Mouse (Mus musculus) heart, embryonic 14.5 days (tissue): Measurements from ENCODE around the gene Lmbrd1. TPM values are rescaled to one million over a fixed set of nuclear protein-coding genes. Genes with fewer than 3 reads are reported as not detected.

ENCODE experiments used
- ATAC-seq: fragments of 200-750 bp; cut with Nextera tagmentation; 2 replicates; pipeline ENCODE4 v1.8.0; 2017; ENCODE audit warnings: low read depth, moderate TSS enrichment; ENCODE audit not compliant: insufficient number of reproducible peaks, insufficient read depth, low FRiP score
- H3K27ac ChIP-seq, 2 experiments: fragments of 200-500 bp in 1 of 2; fragments of 300-500 bp in 1 of 2; sonication (generic) in 1 of 2; replicated peaks in 1 of 2; 2 replicates each; pipeline ENCODE4 v1.5.1; 2012 to 2014; ENCODE audit warnings: low read depth in 2 of 2, low read length in 2 of 2, control low read depth in 1 of 2, mild to moderate bottlenecking in 1 of 2, mixed read lengths in 1 of 2; ENCODE audit not compliant: control insufficient read depth in 1 of 2, insufficient read depth in 1 of 2
- H3K27me3 ChIP-seq: fragments of 300-500 bp; sonication (generic); 2 replicates; pipeline ENCODE4 v1.6.1; 2014; ENCODE audit warnings: mild to moderate bottlenecking, low read length, control low read depth; ENCODE audit not compliant: control insufficient read depth, insufficient read depth
- H3K36me3 ChIP-seq: fragments of 300-500 bp; sonication (generic); 2 replicates; pipeline ENCODE4 v1.6.1; 2014; ENCODE audit warnings: mild to moderate bottlenecking, control low read depth, low read length, mixed read lengths; ENCODE audit not compliant: control insufficient read depth, insufficient read depth
- H3K4me1 ChIP-seq, 2 experiments: fragments of 200-500 bp in 1 of 2; fragments of 300-500 bp in 1 of 2; sonication (generic) in 1 of 2; 2 replicates each; pipeline ENCODE4 v1.6.1; 2012 to 2014; ENCODE audit warnings: low read length in 2 of 2, control low read depth in 1 of 2, mixed read lengths in 1 of 2; ENCODE audit not compliant: control insufficient read depth in 2 of 2, insufficient read depth in 2 of 2
- H3K4me2 ChIP-seq: fragments of 300-500 bp; sonication (generic); 2 replicates; pipeline ENCODE4 v1.6.1; 2014; ENCODE audit warnings: mild to moderate bottlenecking, low read length
- H3K4me3 ChIP-seq, 2 experiments: fragments of 200-500 bp in 1 of 2; fragments of 300-500 bp in 1 of 2; sonication (generic) in 1 of 2; 2 replicates each; pipeline ENCODE4 v1.5.1; 2012 to 2014; ENCODE audit warnings: low read length in 2 of 2, mild to moderate bottlenecking in 2 of 2, control low read depth in 1 of 2, low read depth in 1 of 2, moderate library complexity in 1 of 2; ENCODE audit not compliant: control insufficient read depth in 1 of 2, insufficient read depth in 1 of 2
- H3K9ac ChIP-seq: fragments of 300-500 bp; sonication (generic); 2 replicates; pipeline ENCODE4 v1.6.1; 2014; ENCODE audit warnings: mild to moderate bottlenecking, low read length
- H3K9me3 ChIP-seq: fragments of 300-500 bp; sonication (generic); 2 replicates; pipeline ENCODE4 v1.6.1; 2016; ENCODE audit warnings: low read length, control low read depth; ENCODE audit not compliant: control insufficient read depth
- WGBS: fragments of 180-500 bp; shearing (Covaris S2); extraction: QIAGEN DNeasy Blood & Tissue Kit; methylation state at CpG from one replicate; pipeline ENCODE4 v1.1.7; 2014; 5-methylcytosine and 5-hydroxymethylcytosine counted together
- polyA plus RNA-seq: library from polyadenylated mRNA; unstranded; fragments of >200 nt; fragmentation: Nextera tagmentation; extraction: Ambion mirVana; gene quantifications from 2 replicates; pipeline ENCODE4 v1.2.1, GENCODE M21; 2014

The Lmbrd1 gene
- polyA plus RNA-seq, 1 experiment from 2014 or later = 25.9 TPM

DNA sequence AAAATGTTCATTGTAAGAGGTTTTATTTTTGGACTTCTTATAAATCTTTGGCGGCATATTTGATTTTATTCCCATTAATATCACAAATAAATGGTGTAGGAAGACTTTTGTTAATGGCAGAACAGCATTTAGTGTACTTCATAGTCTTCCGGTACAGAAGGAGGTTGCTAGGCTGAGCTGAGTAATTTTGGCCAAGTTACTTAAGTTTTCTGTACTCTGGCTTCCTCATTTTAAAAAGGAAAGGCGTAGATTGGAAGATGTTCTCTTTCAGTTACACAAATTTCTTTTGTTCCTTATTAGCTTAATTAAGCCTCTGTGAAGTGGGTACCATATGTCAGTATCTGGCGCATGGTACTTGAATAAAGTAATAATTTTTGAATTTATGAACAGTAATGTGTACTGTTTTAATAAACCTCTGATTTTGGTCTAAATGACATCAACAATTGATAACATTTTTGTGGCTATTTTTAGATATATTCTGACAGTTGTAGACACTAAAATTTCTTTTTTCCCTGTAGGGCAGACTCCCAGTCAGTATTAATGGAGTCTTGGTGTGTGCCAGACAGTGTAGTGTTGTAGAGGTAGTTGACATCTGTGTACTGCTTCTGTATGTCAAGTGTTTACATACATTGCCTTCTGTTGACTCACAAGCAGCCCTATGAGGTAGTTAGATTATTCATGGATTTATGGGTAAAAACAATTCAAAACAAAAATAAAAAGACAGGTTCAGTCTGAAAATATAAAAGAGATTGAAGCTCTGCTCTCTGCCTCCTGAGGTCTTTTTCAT lies 8.0 kb downstream of the Lmbrd1 start:
- peaks cover 20% of the 10 kb centered on the region for H3K36me3 ChIP-seq
- H3K4me1 ChIP-seq = no peaks in the 10 kb centered on the region
- ATAC-seq = no peak
- H3K9ac ChIP-seq = no peak overlapping the region
- no peaks in the 10 kb centered on the region for H3K9me3 ChIP-seq
- no peak overlapping the region for H3K4me2 ChIP-seq
- H3K27ac ChIP-seq = no peak overlapping the region
- 93% methylated on average over 4 of the region's 4 CpGs for WGBS
- H3K4me3 ChIP-seq = no peak overlapping the region
- no peaks in the 10 kb centered on the region for H3K27me3 ChIP-seq

DNA sequence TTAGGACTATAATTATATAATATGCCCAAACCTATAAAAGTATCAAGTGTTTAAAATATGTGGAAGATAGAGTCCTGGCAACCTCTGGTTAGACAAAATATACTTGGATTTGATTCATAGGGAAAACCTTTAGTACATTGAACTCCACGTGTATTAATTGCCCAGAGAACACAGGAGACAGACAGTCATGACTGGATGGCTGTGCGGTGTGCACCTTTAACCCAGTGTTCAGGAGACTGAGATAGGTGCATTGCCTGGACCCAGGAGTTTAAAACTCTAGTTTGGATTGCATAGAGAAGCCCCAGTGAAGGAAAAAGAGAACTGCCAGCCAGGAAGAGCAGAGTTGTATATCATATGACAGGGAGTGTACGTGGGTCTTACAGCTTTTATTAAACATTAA lies 19.2 kb downstream of the Lmbrd1 start:
- Histone ChIP-seq H3K27ac (no peak overlapping the region), H3K9ac (no peak overlapping the region), H3K27me3 (no peaks in the 10 kb centered on the region), H3K4me3 (no peak overlapping the region), H3K36me3 (0 out of 2 replicates have a peak, but pooled peaks cover 5% of the 10 kb centered on the region), H3K4me2 (no peak overlapping the region), H3K4me1 (peaks cover 0 to 13% of the 10 kb centered on the region in 2 experiments; a peak in 1 of 4 replicates), H3K9me3 (no peaks in the 10 kb centered on the region)
- no peak for ATAC-seq
- 88% methylated on average over 3 of the region's 3 CpGs for WGBS

DNA sequence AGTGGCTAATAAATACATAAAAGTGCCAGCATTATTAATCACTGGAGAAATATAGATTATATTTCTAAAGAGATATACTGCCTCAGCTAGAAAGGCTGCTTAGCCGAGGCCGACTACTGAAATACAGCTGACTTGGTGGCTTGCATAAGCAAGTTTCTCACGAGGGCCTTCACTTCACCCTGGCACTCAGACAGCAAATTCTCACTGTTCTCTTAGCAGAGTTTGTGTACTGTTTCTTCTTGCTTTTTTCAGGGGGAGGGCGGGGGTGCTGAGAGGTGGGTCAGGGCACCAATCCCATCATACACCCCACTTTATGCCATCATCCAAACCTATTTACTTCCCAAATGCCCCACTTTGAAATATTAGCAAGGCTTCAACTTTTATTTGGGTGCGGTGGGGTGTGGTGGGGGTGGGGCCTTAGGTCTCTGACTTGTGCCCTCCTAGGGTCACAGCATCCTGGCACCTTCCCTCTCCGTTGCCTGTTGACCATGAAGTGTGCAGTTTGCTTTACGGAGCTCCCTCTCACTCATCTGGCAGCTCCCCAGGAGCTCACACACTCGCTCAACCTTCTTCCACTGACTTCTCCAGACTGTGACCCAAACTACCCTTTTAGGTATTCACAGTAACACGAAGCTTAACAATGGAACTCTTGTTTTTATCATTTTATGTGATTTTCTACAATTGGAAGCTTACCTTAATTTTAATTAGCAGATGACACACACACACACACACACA lies 19.9 kb downstream of the Lmbrd1 start:
- no peak for ATAC-seq
- Histone ChIP-seq H3K4me1 (peaks cover 0 to 13% of the 10 kb centered on the region in 2 experiments; a peak in 1 of 4 replicates), H3K27me3 (no peaks in the 10 kb centered on the region), H3K4me2 (no peak overlapping the region), H3K36me3 (0 out of 2 replicates have a peak, but pooled peaks cover 4% of the 10 kb centered on the region), H3K9me3 (no peaks in the 10 kb centered on the region), H3K4me3 (no peak overlapping the region), H3K9ac (no peak overlapping the region), H3K27ac (no peak overlapping the region)
- 66% methylated on average over 9 of the region's 9 CpGs for WGBS

DNA sequence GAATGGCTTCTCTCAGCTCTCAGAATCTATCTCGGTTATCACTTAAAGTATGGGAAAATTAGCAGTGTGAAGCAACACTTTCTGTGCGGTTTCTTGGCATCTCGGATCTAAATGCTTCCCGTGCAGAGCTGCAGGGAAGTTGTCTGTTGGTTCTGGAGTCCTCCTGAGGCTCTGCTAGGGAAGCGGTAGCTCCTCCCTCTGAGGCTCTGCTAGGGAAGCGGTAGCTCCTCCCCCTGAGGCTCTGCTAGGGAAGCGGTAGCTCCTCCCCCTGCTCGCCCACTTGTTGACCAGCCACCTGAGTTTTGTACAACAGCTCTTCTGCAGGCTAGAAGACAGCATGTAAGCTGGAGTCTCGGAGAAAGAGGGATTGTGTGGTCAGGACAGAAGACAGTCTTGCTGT lies 20.9 kb downstream of the Lmbrd1 start:
- Histone ChIP-seq H3K4me1 (peaks cover 0 to 13% of the 10 kb centered on the region in 2 experiments; a peak in 1 of 4 replicates), H3K9ac (no peak overlapping the region; the same call in 1 of the 2 replicates), H3K27me3 (no peaks in the 10 kb centered on the region), H3K36me3 (no peaks in the 10 kb centered on the region), H3K4me2 (peak overlapping the region; percentile 56), H3K9me3 (no peaks in the 10 kb centered on the region), H3K4me3 (0 out of 4 replicates have a peak overlapping the region, but pooled peaks of 1 of the 2 experiments have one; percentile 19), H3K27ac (no peak overlapping the region)
- peak; percentile 83 for ATAC-seq
- 16% methylated on average over 9 of the region's 9 CpGs for WGBS

DNA sequence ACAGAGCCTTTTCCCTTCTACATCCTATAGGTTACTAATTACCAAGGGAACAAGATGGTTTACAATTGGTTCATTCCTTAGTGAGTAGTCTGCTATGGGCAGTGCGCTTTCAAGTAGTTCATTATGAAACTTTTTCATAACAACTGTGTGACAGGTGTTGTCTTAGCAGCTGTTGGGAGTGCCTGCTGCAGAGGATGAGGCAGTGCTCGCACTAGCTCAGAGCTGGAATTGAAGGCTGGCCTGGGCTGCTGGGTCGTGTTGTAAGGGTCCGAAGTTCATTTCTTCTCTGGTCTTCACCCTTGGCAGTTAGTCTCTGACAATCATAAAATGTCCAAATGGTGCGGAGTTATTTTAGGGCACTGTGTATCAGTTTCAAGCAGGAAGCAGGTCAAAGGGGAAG lies 21.8 kb downstream of the Lmbrd1 start:
- Histone ChIP-seq H3K27ac (no peak overlapping the region), H3K4me1 (peaks cover 0 to 13% of the 10 kb centered on the region in 2 experiments; a peak in 1 of 4 replicates), H3K4me2 (no peak overlapping the region), H3K36me3 (no peaks in the 10 kb centered on the region), H3K4me3 (no peak overlapping the region), H3K9me3 (no peaks in the 10 kb centered on the region), H3K27me3 (no peaks in the 10 kb centered on the region), H3K9ac (no peak overlapping the region)
- 81% methylated on average over 5 of the region's 5 CpGs for WGBS
- ATAC-seq = no peak

DNA sequence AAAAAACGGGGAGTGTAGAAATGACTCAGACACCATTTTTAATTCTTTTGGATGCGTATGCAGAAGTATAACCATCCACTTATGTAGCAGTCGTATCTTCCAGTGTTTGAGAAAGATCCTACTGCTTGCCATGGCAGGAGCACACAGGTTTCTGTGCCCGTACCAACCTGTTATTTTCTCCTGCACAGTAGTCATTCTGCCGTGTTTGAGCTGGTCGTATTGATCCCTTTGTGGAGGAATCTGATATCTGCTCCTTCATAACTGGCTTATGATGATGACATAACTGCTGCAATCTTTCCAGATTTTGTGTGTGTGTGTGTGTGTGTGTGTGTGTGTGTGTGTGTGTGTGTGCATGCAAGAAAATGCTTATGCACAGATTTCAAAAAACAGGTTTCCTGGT lies 25.4 kb downstream of the Lmbrd1 start:
- H3K27me3 ChIP-seq = no peaks in the 10 kb centered on the region
- no peak overlapping the region for H3K9ac ChIP-seq
- ATAC-seq = no peak
- H3K4me3 ChIP-seq = no peak overlapping the region
- H3K4me1 ChIP-seq = peaks cover 0 to 7% of the 10 kb centered on the region in 2 experiments; a peak in 1 of 4 replicates
- no peak overlapping the region for H3K4me2 ChIP-seq
- WGBS = 77% methylated on average over 6 of the region's 6 CpGs
- peaks cover 16% of the 10 kb centered on the region for H3K36me3 ChIP-seq
- no peaks in the 10 kb centered on the region for H3K9me3 ChIP-seq
- no peak overlapping the region for H3K27ac ChIP-seq

DNA sequence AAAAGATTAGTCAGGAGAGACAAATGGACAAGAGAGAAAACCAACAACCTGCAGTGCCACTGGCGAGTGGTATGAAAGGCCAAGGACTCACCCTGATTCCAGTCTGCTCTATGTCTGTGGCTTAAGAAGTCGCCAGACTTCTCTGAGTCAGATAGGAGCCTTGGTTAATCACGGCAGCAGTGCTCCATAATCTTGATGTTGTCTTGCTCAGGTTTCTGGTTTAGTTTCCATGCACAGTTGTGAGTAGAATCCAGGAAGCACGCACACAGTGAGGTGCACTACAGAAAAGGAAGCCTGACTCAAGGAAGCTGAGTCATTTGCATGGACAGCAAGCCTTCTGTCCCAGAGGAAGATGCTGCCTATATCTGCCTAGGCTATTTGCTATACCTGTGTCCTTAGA lies 37.9 kb downstream of the Lmbrd1 start:
- Histone ChIP-seq H3K4me3 (no peak overlapping the region), H3K36me3 (peaks cover 28% of the 10 kb centered on the region), H3K9me3 (peaks cover 4% of the 10 kb centered on the region), H3K27ac (no peak overlapping the region), H3K4me1 (peaks cover 2% of the 10 kb centered on the region in 2 experiments; a peak in 1 of 4 replicates), H3K27me3 (no peaks in the 10 kb centered on the region), H3K4me2 (no peak overlapping the region), H3K9ac (no peak overlapping the region)
- no peak for ATAC-seq
- WGBS = 83% methylated on average over 4 of the region's 4 CpGs
